Mouse (Mus musculus): ENCODE data around the gene Sgtb. TPM values are rescaled to one million over a fixed set of nuclear protein-coding genes. Genes with fewer than 3 reads are reported as not detected.

Sgtb gene
- polyA plus RNA-seq, 1 experiment from 2014 or later: 4.9 TPM

GRCm38 (mm10) chr13:104155106-104155505, 45.6 kb downstream of the Sgtb start:
- H3K4me3 ChIP-seq (replicated peaks; ENCODE audit: low read length): no peak overlapping the region
- H3K27me3 ChIP-seq (ENCODE audit: control insufficient read depth, insufficient read depth, low read length): no peaks in the 10 kb centered on the region
- no peak for ATAC-seq (ENCODE audit: insufficient read depth, low FRiP score)
- 85% methylated on average over 7 of the region's 7 CpGs for WGBS
- no peak overlapping the region for H3K27ac ChIP-seq (ENCODE audit: low read length)
- no peaks in the 10 kb centered on the region for H3K4me1 ChIP-seq (ENCODE audit: control insufficient read depth, insufficient read depth, low read length)
- H3K9ac ChIP-seq (ENCODE audit: low read length): no peak overlapping the region
- H3K36me3 ChIP-seq (ENCODE audit: control insufficient read depth, insufficient read depth, low read length): peaks cover 19% of the 10 kb centered on the region; the same call in 1 of the 2 replicates
- no peaks in the 10 kb centered on the region for H3K9me3 ChIP-seq (replicated peaks; ENCODE audit: control insufficient read depth, low read length)
- H3K4me2 ChIP-seq (ENCODE audit: low read depth, low read length): no peak overlapping the region

- WGBS: 67% methylated on average over 1 of the region's 1 CpGs
- ATAC-seq (ENCODE audit: insufficient read depth, low FRiP score): no peak
- Histone ChIP-seq H3K4me1 (ENCODE audit: control insufficient read depth, insufficient read depth, low read length) (no peaks in the 10 kb centered on the region), H3K4me2 (ENCODE audit: low read depth, low read length) (no peak overlapping the region), H3K27ac (ENCODE audit: low read length) (no peak overlapping the region), H3K36me3 (ENCODE audit: control insufficient read depth, insufficient read depth, low read length) (peaks cover 21% of the 10 kb centered on the region; the same call in 1 of the 2 replicates), H3K9ac (ENCODE audit: low read length) (no peak overlapping the region), H3K9me3 (replicated peaks; ENCODE audit: control insufficient read depth, low read length) (no peaks in the 10 kb centered on the region), H3K27me3 (ENCODE audit: control insufficient read depth, insufficient read depth, low read length) (no peaks in the 10 kb centered on the region), H3K4me3 (replicated peaks; ENCODE audit: low read length) (no peak overlapping the region)
These were observed 46.1 kb downstream of the Sgtb start for GRCm38 (mm10) chr13:104155686-104156085.

GRCm38 (mm10) chr13:104171711-104172110, 62.2 kb downstream of the Sgtb start:
- Histone ChIP-seq H3K4me3 (replicated peaks; ENCODE audit: low read length) (no peak overlapping the region), H3K4me2 (ENCODE audit: low read depth, low read length) (no peak overlapping the region), H3K27me3 (ENCODE audit: control insufficient read depth, insufficient read depth, low read length) (no peaks in the 10 kb centered on the region), H3K9ac (ENCODE audit: low read length) (no peak overlapping the region), H3K9me3 (replicated peaks; ENCODE audit: control insufficient read depth, low read length) (no peaks in the 10 kb centered on the region), H3K27ac (ENCODE audit: low read length) (no peak overlapping the region), H3K4me1 (ENCODE audit: control insufficient read depth, insufficient read depth, low read length) (peaks cover 3% of the 10 kb centered on the region), H3K36me3 (ENCODE audit: control insufficient read depth, insufficient read depth, low read length) (peaks cover 8% of the 10 kb centered on the region)
- ATAC-seq (ENCODE audit: insufficient read depth, low FRiP score): no peak
- WGBS: 80% methylated on average over 5 of the region's 5 CpGs

- Histone ChIP-seq H3K36me3 (ENCODE audit: control insufficient read depth, insufficient read depth, low read length) (peaks cover 8% of the 10 kb centered on the region), H3K4me1 (ENCODE audit: control insufficient read depth, insufficient read depth, low read length) (peaks cover 6% of the 10 kb centered on the region), H3K27ac (ENCODE audit: low read length) (no peak overlapping the region)
These were observed 63.0 kb downstream of the Sgtb start for GRCm38 (mm10) chr13:104172498-104172897.

GRCm38 (mm10) chr13:104176874-104177273, 67.3 kb downstream of the Sgtb start:
- Histone ChIP-seq H3K9me3 (replicated peaks; ENCODE audit: control insufficient read depth, low read length) (no peaks in the 10 kb centered on the region), H3K27me3 (ENCODE audit: control insufficient read depth, insufficient read depth, low read length) (no peaks in the 10 kb centered on the region), H3K4me2 (ENCODE audit: low read depth, low read length) (peak overlapping the region; percentile 67), H3K4me3 (replicated peaks; ENCODE audit: low read length) (peak overlapping the region; percentile 33), H3K36me3 (ENCODE audit: control insufficient read depth, insufficient read depth, low read length) (no peaks in the 10 kb centered on the region), H3K9ac (ENCODE audit: low read length) (no peak overlapping the region), H3K27ac (ENCODE audit: low read length) (no peak overlapping the region), H3K4me1 (ENCODE audit: control insufficient read depth, insufficient read depth, low read length) (peaks cover 10% of the 10 kb centered on the region)
- no peak for ATAC-seq (ENCODE audit: insufficient read depth, low FRiP score)
- WGBS: 47% methylated on average over 3 of the region's 3 CpGs

More at GRCm38 (mm10) chr13:104172498-104172897, 63.0 kb downstream of the Sgtb start:
- Histone ChIP-seq H3K27me3 (ENCODE audit: control insufficient read depth, insufficient read depth, low read length) (no peaks in the 10 kb centered on the region), H3K4me2 (ENCODE audit: low read depth, low read length) (no peak overlapping the region), H3K9ac (ENCODE audit: low read length) (no peak overlapping the region), H3K9me3 (replicated peaks; ENCODE audit: control insufficient read depth, low read length) (no peaks in the 10 kb centered on the region), H3K4me3 (replicated peaks; ENCODE audit: low read length) (no peak overlapping the region)
- ATAC-seq (ENCODE audit: insufficient read depth, low FRiP score): no peak

GRCm38 (mm10) chr13:104177796-104178649, 68.5 kb downstream of the Sgtb start, which contains the start of gene Trappc13:
Gene Trappc13 (minus strand): TSS chr13:104178469.
- H3K9ac ChIP-seq (ENCODE audit: low read length): peak within 1 kb of the TSS; percentile 93
- H3K4me3 ChIP-seq (replicated peaks; ENCODE audit: low read length): peak within 1 kb of the TSS; percentile 97
- under 1% methylated on average over 32 of the region's 32 CpGs for WGBS

GRCm38 (mm10) chr13:104178650-104179121, 69.1 kb downstream of the Sgtb start, which contains the start of gene Trim23:
Gene Trim23 (plus strand): TSS chr13:104178797.
- ATAC-seq (ENCODE audit: insufficient read depth, low FRiP score): peak; percentile 99
- Histone ChIP-seq H3K27me3 (ENCODE audit: control insufficient read depth, insufficient read depth, low read length) (no peaks in the 10 kb centered on the region), H3K4me2 (ENCODE audit: low read depth, low read length) (peak within 1 kb of the TSS; percentile 83), H3K36me3 (ENCODE audit: control insufficient read depth, insufficient read depth, low read length) (no peaks in the 10 kb centered on the region), H3K4me1 (ENCODE audit: control insufficient read depth, insufficient read depth, low read length) (peaks cover 10% of the 10 kb centered on the region), H3K4me3 (replicated peaks; ENCODE audit: low read length) (peak within 1 kb of the TSS; percentile 97), H3K27ac (ENCODE audit: low read length) (peak within 1 kb of the TSS; percentile 84), H3K9ac (ENCODE audit: low read length) (peak within 1 kb of the TSS; percentile 93), H3K9me3 (replicated peaks; ENCODE audit: control insufficient read depth, low read length) (no peaks in the 10 kb centered on the region)
- under 1% methylated on average over 38 of the region's 38 CpGs for WGBS

More at GRCm38 (mm10) chr13:104177796-104178649, 68.5 kb downstream of the Sgtb start, which contains the start of gene Trappc13:
- H3K36me3 ChIP-seq (ENCODE audit: control insufficient read depth, insufficient read depth, low read length): no peaks in the 10 kb centered on the region
- no peaks in the 10 kb centered on the region for H3K27me3 ChIP-seq (ENCODE audit: control insufficient read depth, insufficient read depth, low read length)
- peak within 1 kb of the TSS; percentile 83 for H3K4me2 ChIP-seq (ENCODE audit: low read depth, low read length)
- peak within 1 kb of the TSS; percentile 84 for H3K27ac ChIP-seq (ENCODE audit: low read length)
- peak; percentile 87 for ATAC-seq (ENCODE audit: insufficient read depth, low FRiP score)
- H3K9me3 ChIP-seq (replicated peaks; ENCODE audit: control insufficient read depth, low read length): no peaks in the 10 kb centered on the region
- H3K4me1 ChIP-seq (ENCODE audit: control insufficient read depth, insufficient read depth, low read length): peaks cover 10% of the 10 kb centered on the region

GRCm38 (mm10) chr13:104179176-104179888, 69.8 kb downstream of the Sgtb start:
- Histone ChIP-seq H3K36me3 (ENCODE audit: control insufficient read depth, insufficient read depth, low read length) (no peaks in the 10 kb centered on the region), H3K4me1 (ENCODE audit: control insufficient read depth, insufficient read depth, low read length) (peaks cover 10% of the 10 kb centered on the region), H3K4me3 (replicated peaks; ENCODE audit: low read length) (peak overlapping the region; percentile 97), H3K27me3 (ENCODE audit: control insufficient read depth, insufficient read depth, low read length) (no peaks in the 10 kb centered on the region), H3K9me3 (replicated peaks; ENCODE audit: control insufficient read depth, low read length) (no peaks in the 10 kb centered on the region), H3K9ac (ENCODE audit: low read length) (peak overlapping the region; percentile 93), H3K4me2 (ENCODE audit: low read depth, low read length) (peak overlapping the region; percentile 72), H3K27ac (ENCODE audit: low read length) (peak overlapping the region; percentile 73)
- no peak for ATAC-seq (ENCODE audit: insufficient read depth, low FRiP score)
- 14% methylated on average over 13 of the region's 13 CpGs for WGBS

- peak; percentile 40 for ATAC-seq (ENCODE audit: insufficient read depth, low FRiP score)
- no peak overlapping the region for H3K4me3 ChIP-seq (replicated peaks; ENCODE audit: low read length)
- no peaks in the 10 kb centered on the region for H3K9me3 ChIP-seq (replicated peaks; ENCODE audit: control insufficient read depth, low read length)
- peaks cover 3% of the 10 kb centered on the region; the same call in 1 of the 2 replicates for H3K36me3 ChIP-seq (ENCODE audit: control insufficient read depth, insufficient read depth, low read length)
- H3K4me1 ChIP-seq (ENCODE audit: control insufficient read depth, insufficient read depth, low read length): no peaks in the 10 kb centered on the region
- 60% methylated on average over 4 of the region's 4 CpGs for WGBS
- no peaks in the 10 kb centered on the region for H3K27me3 ChIP-seq (ENCODE audit: control insufficient read depth, insufficient read depth, low read length)
- H3K27ac ChIP-seq (ENCODE audit: low read length): no peak overlapping the region
- H3K4me2 ChIP-seq (ENCODE audit: low read depth, low read length): no peak overlapping the region
- no peak overlapping the region for H3K9ac ChIP-seq (ENCODE audit: low read length)
These were observed 77.8 kb downstream of the Sgtb start for GRCm38 (mm10) chr13:104187357-104187756.
